Mouse (Mus musculus) ES-E14 (cell line): Measurements from ENCODE around the gene Asic2. TPM values are rescaled to one million over a fixed set of nuclear protein-coding genes. Genes with fewer than 3 reads are reported as not detected.

Source experiments
- DNase-seq: peaks from one replicate; pipeline ENCODE4 v3.0.0-alpha.2; 2013; ENCODE audit warnings: low read depth, low spot score
- H3K27ac ChIP-seq: 2 replicates; pipeline ENCODE4 v1.5.1; 2012; ENCODE audit warnings: low read depth, mild to moderate bottlenecking, low read length, moderate library complexity, mixed read lengths; ENCODE audit not compliant: poor library complexity, insufficient read depth, severe bottlenecking
- H3K36me3 ChIP-seq: 2 replicates; pipeline ENCODE4 v1.6.1; 2012; ENCODE audit warnings: mild to moderate bottlenecking, low read length, moderate library complexity, mixed read lengths; ENCODE audit not compliant: control insufficient read depth, poor library complexity, insufficient read depth, severe bottlenecking
- H3K4me1 ChIP-seq, 2 experiments: fragments of 150-350 bp in 1 of 2; sonication (generic) in 1 of 2; 2 replicates each; pipeline ENCODE4 v1.6.1; 2012; ENCODE audit warnings: low read length in 2 of 2, mild to moderate bottlenecking in 1 of 2, mixed read lengths in 1 of 2; ENCODE audit not compliant: control insufficient read depth in 2 of 2, insufficient read depth in 2 of 2, poor library complexity in 1 of 2
- H3K4me3 ChIP-seq, 2 experiments: fragments of 150-350 bp in 1 of 2; sonication (generic) in 1 of 2; 2 replicates each; pipeline ENCODE4 v1.5.1; 2012; ENCODE audit warnings: low read length in 2 of 2, low read depth in 1 of 2, mild to moderate bottlenecking in 1 of 2, mixed read lengths in 1 of 2; ENCODE audit not compliant: insufficient read depth in 1 of 2, poor library complexity in 1 of 2, severe bottlenecking in 1 of 2
- H3K9ac ChIP-seq: 2 replicates; pipeline ENCODE4 v1.6.1; 2012; ENCODE audit warnings: low read depth, mild to moderate bottlenecking, low read length, mixed read lengths; ENCODE audit not compliant: poor library complexity, insufficient read depth, severe bottlenecking
- H3K9me3 ChIP-seq: fragments of 150-350 bp; sonication (generic); 2 replicates; pipeline ENCODE4 v1.6.1; 2012; ENCODE audit warnings: low read depth, mild to moderate bottlenecking, low read length; ENCODE audit not compliant: control insufficient read depth, insufficient read depth
- CHD2 ChIP-seq: IDR thresholded peaks from 2 replicates; pipeline ENCODE4 v1.6.1; 2014; ENCODE audit warnings: mild to moderate bottlenecking, low read depth, low read length, inconsistent platforms
- HCFC1 ChIP-seq: IDR thresholded peaks from 2 replicates; pipeline ENCODE4 v1.6.1; 2012; ENCODE audit warnings: low read length, inconsistent platforms, borderline replicate concordance; ENCODE audit not compliant: insufficient read depth
- MAFK ChIP-seq: IDR thresholded peaks from 2 replicates; pipeline ENCODE4 v1.6.1; 2014; ENCODE audit warnings: mild to moderate bottlenecking, low read depth, low read length, inconsistent platforms; ENCODE audit not compliant: insufficient read depth
- ZC3H11A ChIP-seq: IDR thresholded peaks from 2 replicates; pipeline ENCODE4 v1.6.1; 2012; ENCODE audit warnings: low read depth, mild to moderate bottlenecking, inconsistent platforms, low read length, borderline replicate concordance
- ZNF384 ChIP-seq: IDR thresholded peaks from 2 replicates; pipeline ENCODE4 v1.6.1; 2012; ENCODE audit warnings: low read depth, low read length, inconsistent platforms
- in situ Hi-C, 2 experiments: fragments of 600-800 bp; cut with MboI; formaldehyde crosslinking; loops; one replicate each; pipeline ENCODE4 v1.15.1; 2025; ENCODE audit warnings: low sequenced_read_pairs in 2 of 2, inconsistent platforms in 1 of 2; ENCODE audit not compliant: unreplicated experiment in 2 of 2
- total RNA-seq: library from RNA; depleted of rRNA; stranded (reverse); fragments of 300-350 nt; gene quantifications from 2 replicates; pipeline ENCODE4 v1.2.3, GENCODE M21; 2012

The Asic2 gene
- total RNA-seq, 1 experiment: 0.13 TPM

DNA sequence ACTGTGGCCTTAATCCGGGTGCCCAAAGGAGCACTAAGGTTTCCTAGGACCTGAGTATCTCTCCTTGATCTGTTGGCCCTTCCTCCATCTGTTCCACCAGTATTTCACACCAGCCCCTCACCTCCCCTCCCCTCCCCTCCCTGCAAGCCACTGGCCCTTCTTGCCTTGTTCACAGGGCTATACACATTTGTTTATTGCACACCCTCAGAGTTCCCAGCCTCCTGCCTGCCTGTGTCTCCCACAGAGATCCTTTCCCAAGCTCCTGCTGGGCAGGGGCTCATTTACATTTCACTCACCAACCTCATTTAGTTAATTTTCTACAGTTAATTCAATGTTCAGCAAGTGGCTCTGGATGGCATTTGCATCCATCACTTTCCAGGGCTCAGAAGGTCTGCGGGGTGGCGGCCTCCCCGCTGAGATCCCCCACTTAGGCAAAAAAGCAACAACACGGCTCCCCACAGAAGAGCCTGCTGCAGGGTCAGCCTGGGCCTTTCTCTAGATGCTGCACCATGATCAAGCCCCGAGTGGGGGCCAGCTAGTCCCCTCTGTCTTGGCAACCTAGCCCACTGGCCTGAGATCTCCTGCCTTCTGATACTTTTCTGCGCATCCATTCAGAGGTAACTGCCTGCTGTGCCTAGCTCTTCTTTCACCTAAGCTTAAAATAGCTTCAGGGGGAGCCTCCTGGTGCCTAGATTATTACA lies 196.9 kb downstream of the Asic2 start:
- Histone ChIP-seq H3K9ac (no peak overlapping the region), H3K36me3 (no peaks in the 10 kb centered on the region), H3K27ac (no peak overlapping the region), H3K4me3 (no peak overlapping the region), H3K4me1 (no peaks in the 10 kb centered on the region), H3K9me3 (no peaks in the 10 kb centered on the region)
- in situ Hi-C loops: no loop called here
- TF ChIP-seq ZC3H11A: no peak
- no peak for TF ChIP-seq MAFK
- TF ChIP-seq ZNF384: no peak
- no peak for TF ChIP-seq CHD2
- no peak for TF ChIP-seq HCFC1
- DNase-seq: no peak

GRCm38 (mm10) chr11:81769691-81770260 lies 198.5 kb downstream of the Asic2 start:
- in situ Hi-C loops: no loop called here
- Histone ChIP-seq H3K27ac (no peak overlapping the region), H3K4me3 (no peak overlapping the region), H3K4me1 (no peaks in the 10 kb centered on the region), H3K9me3 (no peaks in the 10 kb centered on the region), H3K36me3 (no peaks in the 10 kb centered on the region), H3K9ac (no peak overlapping the region)
- no peak for DNase-seq
- no peak for TF ChIP-seq ZC3H11A
- no peak for TF ChIP-seq MAFK
- TF ChIP-seq HCFC1: no peak
- TF ChIP-seq ZNF384: no peak
- TF ChIP-seq CHD2: no peak

DNA sequence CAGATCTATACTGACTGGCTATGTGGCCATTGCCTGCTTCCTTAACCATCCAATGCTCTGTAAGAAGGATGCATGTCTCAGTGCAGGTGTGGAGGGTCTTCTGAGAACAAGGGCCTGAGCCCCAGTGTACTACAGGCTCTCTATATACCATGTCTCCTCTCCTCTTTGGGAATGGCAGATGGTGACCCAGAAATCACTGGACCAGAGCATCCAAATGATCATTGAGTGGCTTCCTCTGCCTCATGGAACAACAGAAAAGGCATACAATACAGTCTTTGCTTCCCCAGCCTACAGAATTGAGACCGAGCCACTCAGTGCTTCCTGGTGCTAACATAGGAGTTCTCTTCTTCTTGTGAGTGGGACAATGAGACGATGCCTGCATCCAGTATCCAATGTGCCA lies 200.0 kb downstream of the Asic2 start:
- no peak overlapping the region for H3K27ac ChIP-seq
- no peaks in the 10 kb centered on the region for H3K9me3 ChIP-seq
- DNase-seq: no peak
- H3K4me1 ChIP-seq: no peaks in the 10 kb centered on the region
- in situ Hi-C loops: no loop called here
- H3K36me3 ChIP-seq: no peaks in the 10 kb centered on the region
- no peak for TF ChIP-seq CHD2
- no peak overlapping the region for H3K9ac ChIP-seq
- no peak overlapping the region for H3K4me3 ChIP-seq

GRCm38 (mm10) chr11:81767781-81768180 lies 200.5 kb downstream of the Asic2 start:
- no peak overlapping the region for H3K27ac ChIP-seq
- no peak overlapping the region for H3K4me3 ChIP-seq
- no peak for DNase-seq
- no peaks in the 10 kb centered on the region for H3K36me3 ChIP-seq
- TF ChIP-seq ZC3H11A: no peak
- TF ChIP-seq MAFK: no peak
- TF ChIP-seq ZNF384: no peak
- no peak for TF ChIP-seq HCFC1
- no peak for TF ChIP-seq CHD2
- in situ Hi-C loops: no loop called here
- H3K9ac ChIP-seq: no peak overlapping the region
- no peaks in the 10 kb centered on the region for H3K4me1 ChIP-seq
- H3K9me3 ChIP-seq: no peaks in the 10 kb centered on the region

- no peak for TF ChIP-seq ZNF384
- TF ChIP-seq ZC3H11A: no peak
- TF ChIP-seq CHD2: no peak
- TF ChIP-seq MAFK: no peak
- no peak for TF ChIP-seq HCFC1
- Histone ChIP-seq H3K36me3 (no peaks in the 10 kb centered on the region), H3K27ac (no peak overlapping the region), H3K4me3 (no peak overlapping the region), H3K9me3 (no peaks in the 10 kb centered on the region), H3K9ac (no peak overlapping the region), H3K4me1 (no peaks in the 10 kb centered on the region)
- no peak for DNase-seq
- in situ Hi-C loops: no loop called here
Measured at GRCm38 (mm10) chr11:81765288-81765687, 203.0 kb downstream of the Asic2 start.
